Mouse (Mus musculus) ES-Bruce4 (cell line): ENCODE measurements at regions not wholly inside any gene's neighbourhood (a gene's known extent, or its start where the extent isn't known, plus 50 kb on each side); places are given as distances from the start of the nearest gene placed in this dataset.

Experiments used
- H3K27ac ChIP-seq: 2 replicates; pipeline ENCODE4 v1.5.1; 2012; ENCODE audit warnings: low read length, inconsistent platforms; ENCODE audit not compliant: insufficient read depth
- H3K27me3 ChIP-seq: 2 replicates; pipeline ENCODE4 v1.6.1; 2012; ENCODE audit warnings: mild to moderate bottlenecking, low read length, inconsistent platforms; ENCODE audit not compliant: control insufficient read depth, poor library complexity, insufficient read depth, severe bottlenecking
- H3K36me3 ChIP-seq: 2 replicates; pipeline ENCODE4 v1.6.1; 2012; ENCODE audit warnings: inconsistent platforms, mild to moderate bottlenecking, low read length, moderate library complexity; ENCODE audit not compliant: control insufficient read depth, poor library complexity, insufficient read depth, severe bottlenecking
- H3K4me1 ChIP-seq: one replicate; pipeline ENCODE4 v1.8.1; 2011; ENCODE audit warnings: low read length; ENCODE audit not compliant: control insufficient read depth, insufficient read depth
- H3K4me3 ChIP-seq: 2 replicates; pipeline ENCODE4 v1.5.1; 2011; ENCODE audit warnings: low read depth, mild to moderate bottlenecking, low read length
- H3K9ac ChIP-seq: 2 replicates; pipeline ENCODE4 v1.6.1; 2012; ENCODE audit warnings: low read depth, mild to moderate bottlenecking, inconsistent platforms; ENCODE audit not compliant: poor library complexity, severe bottlenecking
- H3K9me3 ChIP-seq: replicated peaks from 2 replicates; pipeline ENCODE4 v1.6.1; 2012; ENCODE audit warnings: mild to moderate bottlenecking, low read length, inconsistent platforms; ENCODE audit not compliant: control insufficient read depth, poor library complexity, insufficient read depth, severe bottlenecking
- CTCF ChIP-seq: IDR thresholded peaks from one replicate; pipeline ENCODE4 v1.8.1; 2011; ENCODE audit warnings: low read depth, low read length
- EP300 ChIP-seq: IDR thresholded peaks from 2 replicates; pipeline ENCODE4 v1.6.1; 2011; ENCODE audit warnings: low read depth, low read length; ENCODE audit not compliant: insufficient read depth
- POLR2A ChIP-seq: IDR thresholded peaks from one replicate; pipeline ENCODE4 v1.8.1; 2011; ENCODE audit warnings: low read length; ENCODE audit not compliant: insufficient read depth

- no peaks in the 10 kb centered on the region for H3K36me3 ChIP-seq
- no peak for TF ChIP-seq EP300
- no peaks in the 10 kb centered on the region for H3K4me1 ChIP-seq
- no peak overlapping the region for H3K27ac ChIP-seq
- no peaks in the 10 kb centered on the region for H3K9me3 ChIP-seq
- H3K9ac ChIP-seq = no peak overlapping the region
- no peak overlapping the region for H3K4me3 ChIP-seq
- H3K27me3 ChIP-seq = no peaks in the 10 kb centered on the region
These were observed 164.5 kb upstream of the Rnd3 start for GRCm38 (mm10) chr2:51313414-51313813.

- no peak for TF ChIP-seq EP300
These were observed 157.3 kb upstream of the Rnd3 start for GRCm38 (mm10) chr2:51306257-51306656.

GRCm38 (mm10) chr2:51305411-51305810 lies 156.5 kb upstream of the Rnd3 start:
- Histone ChIP-seq H3K9me3 (no peaks in the 10 kb centered on the region), H3K36me3 (no peaks in the 10 kb centered on the region), H3K4me3 (no peak overlapping the region), H3K27me3 (no peaks in the 10 kb centered on the region), H3K4me1 (no peaks in the 10 kb centered on the region), H3K27ac (no peak overlapping the region), H3K9ac (no peak overlapping the region)
- no peak for TF ChIP-seq EP300
- no peak for TF ChIP-seq POLR2A
- no peak for TF ChIP-seq CTCF

More at GRCm38 (mm10) chr2:51306257-51306656, 157.3 kb upstream of the Rnd3 start:
- H3K4me3 ChIP-seq = no peak overlapping the region
- H3K36me3 ChIP-seq = no peaks in the 10 kb centered on the region
- H3K4me1 ChIP-seq = no peaks in the 10 kb centered on the region
- H3K27ac ChIP-seq = no peak overlapping the region
- no peak overlapping the region for H3K9ac ChIP-seq
- no peaks in the 10 kb centered on the region for H3K9me3 ChIP-seq
- no peaks in the 10 kb centered on the region for H3K27me3 ChIP-seq

GRCm38 (mm10) chr2:51304694-51305093 lies 155.8 kb upstream of the Rnd3 start:
- Histone ChIP-seq H3K9ac (no peak overlapping the region), H3K4me1 (no peaks in the 10 kb centered on the region), H3K36me3 (no peaks in the 10 kb centered on the region), H3K4me3 (no peak overlapping the region), H3K27ac (no peak overlapping the region), H3K9me3 (no peaks in the 10 kb centered on the region), H3K27me3 (no peaks in the 10 kb centered on the region)
- TF ChIP-seq EP300 (no peak), POLR2A (no peak), CTCF (no peak)

GRCm38 (mm10) chr2:51290659-51291260 lies 141.8 kb upstream of the Rnd3 start:
- no peak for TF ChIP-seq CTCF
- TF ChIP-seq POLR2A = no peak
- TF ChIP-seq EP300 = no peak
- H3K27ac ChIP-seq = no peak overlapping the region

GRCm38 (mm10) chr2:51288678-51289077 lies 139.8 kb upstream of the Rnd3 start:
- Histone ChIP-seq H3K9me3 (no peaks in the 10 kb centered on the region), H3K9ac (no peak overlapping the region), H3K36me3 (no peaks in the 10 kb centered on the region), H3K27me3 (no peaks in the 10 kb centered on the region; the same call in 1 of the 2 replicates), H3K4me3 (no peak overlapping the region), H3K27ac (no peak overlapping the region), H3K4me1 (no peaks in the 10 kb centered on the region)
- TF ChIP-seq CTCF (no peak), POLR2A (no peak), EP300 (no peak)

More at GRCm38 (mm10) chr2:51290659-51291260, 141.8 kb upstream of the Rnd3 start:
- H3K9ac ChIP-seq = no peak overlapping the region
- no peaks in the 10 kb centered on the region; the same call in 1 of the 2 replicates for H3K27me3 ChIP-seq
- no peaks in the 10 kb centered on the region for H3K4me1 ChIP-seq
- H3K4me3 ChIP-seq = no peak overlapping the region
- H3K36me3 ChIP-seq = no peaks in the 10 kb centered on the region
- no peaks in the 10 kb centered on the region for H3K9me3 ChIP-seq
